Mouse (Mus musculus) lung, postnatal 0 days (tissue): ENCODE measurements at regions not wholly inside any gene's neighbourhood (a gene's known extent, or its start where the extent isn't known, plus 50 kb on each side); places are given as distances from the start of the nearest gene placed in this dataset.

Experiments used
- ATAC-seq: fragments of 200-750 bp; cut with Nextera tagmentation; 2 replicates; pipeline ENCODE4 v1.8.0; 2017; ENCODE audit warnings: moderate library complexity
- DNase-seq: peaks from one replicate; pipeline ENCODE4 v3.0.0-alpha.2; 2016; ENCODE audit warnings: low spot score
- H3K27ac ChIP-seq: fragments of 300-500 bp; sonication (generic); 2 replicates; pipeline ENCODE4 v1.5.1; 2014; ENCODE audit warnings: antibody characterized with exemption, mild to moderate bottlenecking, low read length, mixed read lengths
- H3K27me3 ChIP-seq: fragments of 300-500 bp; sonication (generic); replicated peaks from 2 replicates; pipeline ENCODE4 v1.6.1; 2014; ENCODE audit warnings: low read length, mixed read lengths; ENCODE audit not compliant: insufficient read depth
- H3K36me3 ChIP-seq: fragments of 300-500 bp; sonication (generic); 2 replicates; pipeline ENCODE4 v1.6.1; 2014; ENCODE audit warnings: low read length, mixed read lengths; ENCODE audit not compliant: insufficient read depth
- H3K4me1 ChIP-seq: fragments of 300-500 bp; sonication (generic); 2 replicates; pipeline ENCODE4 v1.6.1; 2014; ENCODE audit warnings: antibody characterized with exemption, low read depth, low read length, mixed read lengths; ENCODE audit not compliant: insufficient read depth
- H3K4me2 ChIP-seq: fragments of 300-500 bp; sonication (generic); replicated peaks from 2 replicates; pipeline ENCODE4 v1.6.1; 2014; ENCODE audit warnings: low read depth, mild to moderate bottlenecking, low read length, moderate library complexity, mixed read lengths
- H3K4me3 ChIP-seq: fragments of 300-500 bp; sonication (generic); 2 replicates; pipeline ENCODE4 v1.5.1; 2014; ENCODE audit warnings: low read depth, low read length
- H3K9ac ChIP-seq: fragments of 300-500 bp; sonication (generic); replicated peaks from 2 replicates; pipeline ENCODE4 v1.6.1; 2014; ENCODE audit warnings: low read depth, mild to moderate bottlenecking
- H3K9me3 ChIP-seq: fragments of 300-500 bp; sonication (generic); 2 replicates; pipeline ENCODE4 v1.6.1; 2016; ENCODE audit warnings: low read length, mixed read lengths
- CTCF ChIP-seq: IDR thresholded peaks from 2 replicates; pipeline ENCODE4 v1.5.1; 2016; ENCODE audit warnings: antibody characterized with exemption, mild to moderate bottlenecking
- EP300 ChIP-seq: IDR thresholded peaks from 2 replicates; pipeline ENCODE4 v1.6.1; 2016; ENCODE audit warnings: antibody characterized with exemption, mild to moderate bottlenecking, control low read depth
- WGBS: fragments of 180-500 bp; shearing (Covaris S2); extraction: QIAGEN DNeasy Blood & Tissue Kit; methylation state at CpG from one replicate; pipeline ENCODE4 v1.1.7; 2014; 5-methylcytosine and 5-hydroxymethylcytosine counted together

DNA sequence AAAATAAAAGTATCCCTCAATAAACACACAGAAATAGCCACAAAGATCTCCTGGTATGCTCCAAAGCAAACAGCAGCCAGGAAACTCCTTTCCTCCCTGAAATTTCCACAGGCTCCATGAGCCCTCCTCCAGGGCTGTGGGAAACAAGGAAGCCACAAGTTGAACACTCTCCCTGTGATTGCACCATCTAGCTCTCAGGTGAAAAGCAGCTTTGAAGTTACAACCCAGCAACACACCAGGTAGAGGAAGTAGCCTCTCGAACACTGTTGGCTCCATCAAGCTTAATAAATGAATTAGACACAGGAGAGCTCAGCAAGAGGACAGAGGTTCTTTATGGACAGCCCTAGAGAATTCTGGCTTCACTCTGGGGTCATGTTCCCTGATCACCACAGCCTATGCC lies 794.4 kb upstream of the A1bg start:
- peak; percentile 65 for ATAC-seq
- Histone ChIP-seq H3K9me3 (no peaks in the 10 kb centered on the region), H3K4me2 (no peak overlapping the region), H3K36me3 (no peaks in the 10 kb centered on the region), H3K4me3 (no peak overlapping the region), H3K4me1 (peaks cover 10% of the 10 kb centered on the region), H3K27ac (no peak overlapping the region), H3K9ac (no peak overlapping the region), H3K27me3 (no peaks in the 10 kb centered on the region)
- 66% methylated on average over 1 of the region's 1 CpGs for WGBS
- peak; percentile 56 for DNase-seq
- TF ChIP-seq EP300 (no peak), CTCF (no peak)

DNA sequence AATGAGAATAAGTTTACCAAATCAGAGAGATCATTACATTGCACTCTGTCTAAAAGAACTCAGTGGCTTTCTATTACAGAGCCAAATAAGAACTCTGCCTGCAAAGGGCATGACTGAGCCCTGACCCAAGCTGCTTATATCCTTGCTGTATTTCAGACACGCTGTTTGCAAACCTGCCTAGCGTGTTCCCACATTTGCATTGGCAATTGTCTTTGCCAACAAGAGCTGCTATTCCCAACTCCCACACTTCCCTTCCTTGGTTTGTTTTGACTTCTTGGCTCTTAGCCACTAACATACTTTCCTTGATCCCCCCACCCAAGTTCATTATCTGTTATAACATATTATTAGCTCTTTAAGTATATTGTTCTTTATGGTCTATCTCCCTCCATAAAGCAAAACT lies 791.1 kb upstream of the A1bg start:
- Histone ChIP-seq H3K27ac (no peak overlapping the region), H3K4me1 (peaks cover 10% of the 10 kb centered on the region), H3K36me3 (no peaks in the 10 kb centered on the region), H3K27me3 (no peaks in the 10 kb centered on the region), H3K9me3 (no peaks in the 10 kb centered on the region), H3K4me2 (no peak overlapping the region), H3K9ac (no peak overlapping the region), H3K4me3 (no peak overlapping the region)
- no peak for TF ChIP-seq CTCF
- TF ChIP-seq EP300 = no peak
- DNase-seq (no peak), ATAC-seq (no peak)
- WGBS = 31% methylated on average over 2 of the region's 2 CpGs

DNA sequence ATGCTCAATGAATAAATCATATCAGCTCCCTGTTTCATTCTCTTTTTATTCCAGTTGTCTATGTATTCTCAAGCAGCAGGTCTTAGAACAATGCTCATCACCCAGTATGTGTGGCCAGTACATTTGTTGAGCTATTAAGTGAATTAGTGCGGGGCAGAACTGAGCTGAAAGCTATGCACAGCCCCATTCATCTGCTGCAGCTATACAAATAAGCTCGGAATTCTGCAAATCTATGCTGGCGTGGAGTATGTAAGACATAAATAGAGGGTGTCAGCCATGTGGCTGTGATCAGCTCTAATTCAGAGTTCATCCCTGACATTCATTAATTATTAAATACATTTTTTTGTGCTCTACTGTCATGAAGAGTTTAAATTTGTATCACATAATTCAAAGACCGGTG lies 786.1 kb upstream of the A1bg start:
- H3K27me3 ChIP-seq = no peaks in the 10 kb centered on the region
- no peak for ATAC-seq
- H3K4me2 ChIP-seq = no peak overlapping the region
- no peak overlapping the region for H3K27ac ChIP-seq
- WGBS = 81% methylated on average over 4 of the region's 4 CpGs
- no peak for TF ChIP-seq EP300
- no peak for TF ChIP-seq CTCF
- no peak overlapping the region for H3K4me3 ChIP-seq
- H3K4me1 ChIP-seq = peaks cover 3% of the 10 kb centered on the region; the same call in 1 of the 2 replicates
- no peak for DNase-seq
- H3K9me3 ChIP-seq = no peaks in the 10 kb centered on the region
- no peak overlapping the region for H3K9ac ChIP-seq
- no peaks in the 10 kb centered on the region for H3K36me3 ChIP-seq

DNA sequence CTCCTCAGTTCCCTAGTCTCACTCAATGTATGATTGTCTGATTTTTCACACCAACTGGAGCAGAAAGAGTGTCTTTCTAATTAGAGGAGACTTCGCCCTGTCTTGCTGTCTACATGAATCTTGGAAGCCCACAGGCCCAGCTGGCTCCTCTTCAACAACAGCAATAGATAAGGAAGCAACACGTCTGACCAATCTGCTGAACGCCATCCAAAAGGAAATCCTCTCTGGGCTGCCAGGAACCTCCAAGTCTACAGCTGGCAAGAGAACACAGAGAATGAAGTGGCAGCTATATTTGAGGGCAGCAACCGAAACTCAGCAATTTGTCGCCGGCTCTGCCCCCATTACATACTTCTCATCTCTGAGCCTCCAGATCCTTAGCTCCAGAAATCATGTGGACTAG lies 785.1 kb upstream of the A1bg start:
- H3K4me2 ChIP-seq = 0 out of 2 replicates have a peak overlapping the region, but pooled peaks have one; percentile 12
- TF ChIP-seq EP300 (peak; percentile 70), CTCF (no peak)
- no peaks in the 10 kb centered on the region for H3K9me3 ChIP-seq
- no peaks in the 10 kb centered on the region for H3K27me3 ChIP-seq
- peak; percentile 61; the same call in 1 of the 2 replicates for ATAC-seq
- WGBS = 13% methylated on average over 6 of the region's 6 CpGs
- no peak overlapping the region for H3K27ac ChIP-seq
- no peak overlapping the region for H3K9ac ChIP-seq
- H3K4me3 ChIP-seq = no peak overlapping the region
- peak; percentile 61 for DNase-seq
- H3K36me3 ChIP-seq = no peaks in the 10 kb centered on the region
- no peaks in the 10 kb centered on the region for H3K4me1 ChIP-seq

DNA sequence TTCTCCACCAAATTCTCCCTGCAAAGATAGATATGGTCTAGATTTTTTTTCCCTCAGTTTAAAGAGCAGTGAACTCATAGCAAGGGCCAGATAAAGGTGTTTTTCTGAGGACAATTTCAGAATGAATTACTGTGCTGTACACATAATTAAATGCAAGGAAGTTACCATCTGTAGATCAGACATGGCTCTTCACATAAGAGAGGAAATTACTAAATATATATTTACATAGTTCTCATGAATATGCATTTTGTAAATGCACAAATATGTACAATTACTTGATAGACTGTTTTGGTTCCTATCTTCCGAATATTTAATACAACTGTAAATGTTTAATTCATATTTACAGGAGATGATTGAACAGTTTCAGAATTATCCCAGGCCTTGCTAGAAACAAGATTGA lies 769.9 kb upstream of the A1bg start:
- Histone ChIP-seq H3K4me3 (no peak overlapping the region), H3K36me3 (no peaks in the 10 kb centered on the region), H3K27ac (no peak overlapping the region), H3K4me2 (no peak overlapping the region), H3K4me1 (no peaks in the 10 kb centered on the region), H3K9ac (no peak overlapping the region), H3K27me3 (no peaks in the 10 kb centered on the region), H3K9me3 (no peaks in the 10 kb centered on the region)
- TF ChIP-seq EP300 = no peak
- TF ChIP-seq CTCF = no peak
- 89% methylated on average over 1 of the region's 1 CpGs for WGBS
- no peak for ATAC-seq
- no peak for DNase-seq

DNA sequence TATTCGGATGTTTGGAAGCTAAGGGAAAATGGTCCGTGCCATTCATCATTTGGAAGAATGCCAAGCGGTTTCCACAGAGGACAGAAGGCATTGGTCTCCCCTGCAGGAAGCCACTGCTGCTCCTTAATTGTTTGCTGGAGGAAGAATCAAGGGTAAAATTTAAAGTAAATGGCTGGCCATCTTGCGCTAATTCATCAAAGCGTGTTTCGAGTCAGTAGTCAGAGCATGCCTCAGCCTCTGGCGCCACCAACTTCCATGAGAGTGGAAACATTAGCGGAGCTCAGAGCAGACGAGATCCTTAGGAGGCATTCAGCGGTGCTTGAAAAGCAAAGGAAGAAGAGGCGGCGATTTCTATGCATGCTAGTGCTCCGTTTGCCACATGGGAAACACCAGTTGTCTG lies 767.6 kb upstream of the A1bg start:
- no peak for TF ChIP-seq CTCF
- no peak for ATAC-seq
- no peaks in the 10 kb centered on the region for H3K9me3 ChIP-seq
- WGBS = 77% methylated on average over 13 of the region's 13 CpGs
- no peak overlapping the region for H3K27ac ChIP-seq
- H3K4me3 ChIP-seq = no peak overlapping the region
- no peaks in the 10 kb centered on the region for H3K27me3 ChIP-seq
- DNase-seq = no peak
- no peaks in the 10 kb centered on the region for H3K36me3 ChIP-seq
- H3K4me2 ChIP-seq = no peak overlapping the region
- H3K9ac ChIP-seq = no peak overlapping the region
- H3K4me1 ChIP-seq = no peaks in the 10 kb centered on the region

DNA sequence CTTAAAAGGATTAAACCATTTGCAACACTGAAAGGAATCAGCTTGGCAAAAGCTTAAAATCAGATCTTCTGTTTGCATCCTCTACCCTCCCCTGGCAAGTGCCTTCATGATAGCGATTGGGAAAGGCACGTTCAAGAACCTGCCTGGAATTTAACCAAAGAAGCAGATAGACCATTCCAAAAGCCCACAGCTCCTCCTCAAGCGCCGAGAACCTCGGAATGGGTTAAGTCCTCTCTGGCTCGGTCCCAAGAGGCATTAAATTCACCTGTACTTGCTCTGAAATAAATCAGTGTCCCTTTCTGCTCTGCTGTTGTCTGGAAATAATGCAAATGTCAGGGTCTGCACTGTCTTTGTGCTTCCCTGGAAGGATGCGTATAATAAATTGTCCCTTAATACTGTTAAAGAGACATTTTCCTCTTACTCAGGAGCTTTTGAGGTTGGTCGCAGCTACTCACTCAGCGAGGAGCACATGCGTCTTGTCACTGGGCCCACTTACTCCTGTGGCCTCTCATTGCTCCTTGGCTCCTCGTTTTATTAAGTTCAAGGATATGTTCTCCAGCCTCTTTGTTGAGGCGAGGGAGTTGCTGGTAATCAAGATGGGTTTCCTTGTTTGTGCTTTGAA lies 767.1 kb upstream of the A1bg start:
- no peaks in the 10 kb centered on the region for H3K9me3 ChIP-seq
- H3K36me3 ChIP-seq = no peaks in the 10 kb centered on the region
- ATAC-seq = no peak
- H3K4me2 ChIP-seq = no peak overlapping the region
- TF ChIP-seq EP300 (no peak), CTCF (no peak)
- no peaks in the 10 kb centered on the region for H3K27me3 ChIP-seq
- H3K4me3 ChIP-seq = no peak overlapping the region
- DNase-seq = no peak
- no peak overlapping the region for H3K9ac ChIP-seq
- WGBS = 77% methylated on average over 12 of the region's 12 CpGs
- no peak overlapping the region for H3K27ac ChIP-seq
- no peaks in the 10 kb centered on the region for H3K4me1 ChIP-seq
